22 mouse cellular contexts compared by ENCODE assay signal in the genomic region with DNA sequence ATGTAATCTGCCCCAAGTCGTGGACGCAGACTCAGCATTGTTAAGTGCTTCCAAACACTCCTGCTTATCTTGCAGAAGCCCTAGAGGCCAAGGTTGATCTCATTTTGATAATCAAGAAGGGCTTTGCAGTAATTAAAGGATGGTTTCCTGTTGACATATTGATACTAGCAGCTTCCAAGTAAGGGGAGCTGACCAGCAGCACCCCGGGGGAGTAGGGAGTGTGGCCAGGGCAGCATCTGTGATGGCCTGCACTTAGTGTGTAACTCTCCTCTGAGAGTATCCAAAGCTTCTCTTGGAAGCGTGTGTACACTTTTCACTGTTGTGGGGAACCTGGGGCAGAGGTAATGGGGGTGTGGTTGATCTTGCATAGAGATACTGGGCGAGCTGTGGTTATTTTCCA.
"Had no signal": no experiment of that assay in that cellular context is flagged by ENCODE, and none has a peak within 500 bp of the region (broad histone marks: within the 10 kb centered on the region; RNA-seq: fewer than 3 reads in every experiment).

No protein-coding gene starts in this region.

- ATAC-seq: inflammation-experienced regulatory T-cells, adult 6 months; intestine, embryonic 15.5 days; intestine, postnatal 0 days had no signal

- DNase-seq: kidney, adult 18-20 months; kidney, adult 8-10 months; kidney, postnatal 10 days; kidney, postnatal 25 days; kidney, postnatal 4 days; liver; liver, embryonic 13.5 days had no signal

- H3K9ac ChIP-seq: heart, embryonic 12.5 days; hindbrain, embryonic 12.5 days; hindbrain, embryonic 14.5 days; intestine, embryonic 15.5 days; limb, embryonic 12.5 days; liver, embryonic 13.5 days; liver, embryonic 15.5 days had no signal

- H3K27me3 ChIP-seq: heart, embryonic 12.5 days; hindbrain, embryonic 12.5 days; intestine, embryonic 15.5 days; liver, embryonic 13.5 days; liver, embryonic 15.5 days had no signal

- H3K9me3 ChIP-seq: heart, embryonic 10.5 days; heart, embryonic 12.5 days; hindbrain, embryonic 10.5 days; hindbrain, embryonic 12.5 days; intestine, embryonic 15.5 days; limb, embryonic 10.5 days; limb, embryonic 12.5 days; liver, embryonic 13.5 days; liver, embryonic 15.5 days had no signal

- H3K27ac ChIP-seq: heart, adult 2 months; heart, embryonic 10.5 days; hindbrain, embryonic 10.5 days; hindbrain, embryonic 12.5 days; hindbrain, embryonic 14.5 days; intestine, embryonic 15.5 days; layer of hippocampus, adult 2 months; left cerebral cortex, adult 2 months; limb, embryonic 10.5 days; limb, embryonic 12.5 days; liver, embryonic 13.5 days; liver, embryonic 15.5 days had no signal

- H3K4me1 ChIP-seq: hindbrain, embryonic 12.5 days; intestine, embryonic 15.5 days; limb, embryonic 10.5 days; liver, embryonic 13.5 days; liver, embryonic 15.5 days had no signal

- H3K4me3 ChIP-seq: heart, adult 2 months; heart, embryonic 10.5 days; heart, embryonic 12.5 days; hindbrain, embryonic 10.5 days; hindbrain, embryonic 12.5 days; intestine, embryonic 15.5 days; layer of hippocampus, adult 2 months; left cerebral cortex, adult 2 months; limb, embryonic 10.5 days; limb, embryonic 12.5 days; liver, embryonic 13.5 days; liver, embryonic 15.5 days had no signal

- H3K4me2 ChIP-seq: heart, embryonic 12.5 days; hindbrain, embryonic 12.5 days; hindbrain, embryonic 14.5 days; intestine, embryonic 15.5 days; limb, embryonic 12.5 days; liver, embryonic 11.5 days; liver, embryonic 13.5 days; liver, embryonic 15.5 days had no signal

- H3K36me3 ChIP-seq: heart, embryonic 10.5 days; heart, embryonic 12.5 days; hindbrain, embryonic 10.5 days; hindbrain, embryonic 12.5 days; intestine, embryonic 15.5 days; limb, embryonic 10.5 days; limb, embryonic 12.5 days; liver, embryonic 13.5 days; liver, embryonic 15.5 days had no signal
